Mouse (Mus musculus) brain, adult 2 months (tissue): ENCODE measurements around the gene Rint1.
A peak's percentile ranks its signal among the peaks of the same experiment; 100 is the strongest.

Experiments
- DNase-seq: peaks from one replicate; pipeline ENCODE4 v3.0.0; 2011; ENCODE audit warnings: low read depth, low spot score

The Rint1 gene

DNA sequence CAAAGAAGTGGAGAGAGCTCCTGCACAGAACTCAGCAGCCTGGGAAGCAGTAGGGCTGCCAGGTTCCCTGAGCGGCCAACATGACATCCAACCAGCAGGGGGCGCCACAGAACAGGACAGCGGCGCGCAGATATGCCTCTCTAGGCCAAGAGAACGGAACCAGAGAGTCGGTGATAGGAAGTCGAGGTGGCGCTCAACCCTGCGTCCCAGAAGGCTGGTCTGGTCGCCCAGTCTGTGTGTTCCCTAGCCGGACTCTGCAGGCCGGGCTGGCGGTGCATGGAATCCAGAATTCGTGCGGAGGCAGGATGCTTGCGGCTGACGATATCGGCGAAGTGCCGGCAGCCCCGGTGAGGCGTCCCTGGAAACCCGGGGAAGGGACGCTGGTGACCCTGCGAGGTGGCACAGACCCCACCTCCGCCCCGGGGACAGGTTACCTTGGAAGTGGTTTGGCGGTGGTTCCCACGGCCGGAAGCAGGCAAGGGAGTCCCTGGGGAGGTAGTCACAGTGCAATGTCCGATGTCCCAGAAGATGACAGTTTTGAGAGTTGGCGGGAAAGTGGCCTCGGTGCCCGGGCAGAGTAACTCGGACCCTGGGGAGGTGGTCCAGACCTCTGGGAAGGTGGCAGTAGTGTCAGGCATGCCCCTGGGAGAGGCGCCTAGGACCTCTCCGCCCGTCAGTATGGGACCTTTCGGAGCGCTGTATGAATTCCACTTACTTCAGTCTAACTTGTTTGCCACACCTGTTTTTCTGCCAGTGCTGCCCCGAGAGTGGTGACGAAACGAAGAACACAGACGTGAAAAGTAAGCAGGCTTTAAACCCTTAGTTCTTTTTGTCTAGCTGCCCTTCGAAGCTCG, at the start of gene Rint1:
Rint1 (plus strand) TSS at position 176 of the 854 bp plus-strand sequence.
- peak; percentile 97 for DNase-seq

GRCm38 (mm10) chr5:23743261-23743660, 44.2 kb upstream of the Rint1 start:
- no peak for DNase-seq

GRCm38 (mm10) chr5:23749882-23750281, 37.6 kb upstream of the Rint1 start:
- peak; percentile 12 for DNase-seq

DNA sequence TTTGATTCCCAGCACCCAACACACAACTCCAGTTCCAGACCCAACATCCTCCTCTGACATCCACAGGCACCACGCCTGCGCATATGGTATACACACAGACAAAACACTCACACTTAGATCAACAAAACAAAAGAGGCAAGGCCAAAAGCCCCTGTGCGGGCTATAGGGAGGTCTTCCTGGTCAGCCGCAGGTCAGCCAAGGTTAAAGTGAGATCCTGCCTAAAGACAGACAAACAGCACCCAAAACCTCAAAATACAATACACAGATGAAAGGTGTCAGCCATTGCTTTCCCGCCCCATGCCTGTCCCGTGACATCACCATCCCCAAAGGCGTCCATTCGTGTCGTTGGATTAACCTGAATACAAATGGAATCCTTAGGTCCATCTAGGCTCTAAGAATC, 31.9 kb upstream of the Rint1 start:
- DNase-seq, result no peak

- no peak for DNase-seq
These were observed 31.1 kb upstream of the Rint1 start for GRCm38 (mm10) chr5:23756368-23756767.

DNA sequence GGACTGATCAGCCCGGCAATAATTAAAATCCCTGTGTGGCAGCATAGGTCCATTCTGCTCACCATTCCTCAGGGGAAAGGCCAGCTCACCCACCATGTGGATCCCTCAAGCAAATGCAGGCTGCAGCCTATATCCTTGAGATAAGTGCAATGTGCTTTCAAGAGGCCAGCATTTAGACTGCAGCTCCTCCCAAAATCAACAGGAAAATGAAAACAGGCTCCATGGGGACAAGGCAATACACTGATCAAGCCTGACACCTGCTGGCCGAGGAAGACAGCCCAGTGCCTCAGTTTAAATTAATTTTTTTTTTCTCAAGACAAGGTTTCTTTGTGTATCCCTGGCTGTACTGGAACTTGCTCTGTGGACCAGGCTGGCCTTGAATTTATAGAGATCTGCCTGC, 28.9 kb upstream of the Rint1 start:
- DNase-seq, result peak; percentile 71

GRCm38 (mm10) chr5:23762531-23762930, 25.0 kb upstream of the Rint1 start:
- peak; percentile 52 for DNase-seq

- DNase-seq, result peak; percentile 81
These were observed 23.0 kb upstream of the Rint1 start for GRCm38 (mm10) chr5:23764557-23764956.

DNA sequence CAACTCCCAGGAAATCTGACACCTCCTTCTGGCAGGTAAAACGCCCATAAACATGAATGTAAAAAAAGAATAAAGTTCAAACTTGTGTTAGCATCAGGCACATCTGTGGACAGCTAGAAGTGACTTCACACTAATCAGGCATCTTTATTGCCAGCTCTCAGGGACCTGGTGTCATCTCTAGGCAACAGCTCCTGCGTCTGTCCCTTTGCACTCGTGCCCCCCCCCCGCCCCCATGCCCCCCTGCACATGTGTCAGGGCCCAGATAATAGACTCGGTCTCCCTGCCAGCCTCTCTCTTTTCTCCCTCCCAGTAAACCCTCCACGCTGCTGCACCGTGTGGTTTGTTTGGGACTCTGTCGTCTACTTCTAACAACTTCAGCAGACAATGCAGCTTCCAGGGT, 16.4 kb upstream of the Rint1 start:
- DNase-seq, result no peak

GRCm38 (mm10) chr5:23774186-23774585, 13.3 kb upstream of the Rint1 start:
- no peak for DNase-seq

DNA sequence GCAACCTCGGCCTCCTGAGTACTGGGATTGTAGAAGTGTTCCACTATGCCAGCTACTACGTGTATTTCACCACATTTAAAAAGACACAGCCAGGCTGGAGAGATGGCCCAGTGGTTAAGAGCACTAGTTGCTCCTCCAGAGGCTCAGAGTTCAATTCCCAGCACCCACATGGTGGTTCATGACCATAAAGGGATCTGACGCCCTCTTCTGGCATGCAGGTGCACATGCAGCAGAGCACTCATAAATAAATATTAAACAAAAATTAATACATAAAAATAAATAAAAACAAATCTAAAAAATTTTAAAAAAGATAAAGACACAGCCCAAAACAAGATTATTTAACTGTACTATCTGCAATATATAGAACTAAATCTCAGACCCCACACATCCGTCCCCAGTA, 7.0 kb upstream of the Rint1 start:
- DNase-seq, result no peak

GRCm38 (mm10) chr5:23781172-23781571, 6.3 kb upstream of the Rint1 start:
- DNase-seq, result no peak

GRCm38 (mm10) chr5:23782051-23782810, 5.3 kb upstream of the Rint1 start:
- DNase-seq, result no peak

GRCm38 (mm10) chr5:23782931-23783877, 4.3 kb upstream of the Rint1 start, which contains the start of gene Pus7:
Gene Pus7 (minus strand): TSS chr5:23783711.
- peak; percentile 93 for DNase-seq

- DNase-seq, result no peak
These were observed 899 bp downstream of the Rint1 start for GRCm38 (mm10) chr5:23788390-23788830.

GRCm38 (mm10) chr5:23789078-23789612, 1.6 kb downstream of the Rint1 start:
- no peak for DNase-seq

- peak; percentile 41 for DNase-seq
These were observed 5.2 kb downstream of the Rint1 start for GRCm38 (mm10) chr5:23792726-23793125.

DNA sequence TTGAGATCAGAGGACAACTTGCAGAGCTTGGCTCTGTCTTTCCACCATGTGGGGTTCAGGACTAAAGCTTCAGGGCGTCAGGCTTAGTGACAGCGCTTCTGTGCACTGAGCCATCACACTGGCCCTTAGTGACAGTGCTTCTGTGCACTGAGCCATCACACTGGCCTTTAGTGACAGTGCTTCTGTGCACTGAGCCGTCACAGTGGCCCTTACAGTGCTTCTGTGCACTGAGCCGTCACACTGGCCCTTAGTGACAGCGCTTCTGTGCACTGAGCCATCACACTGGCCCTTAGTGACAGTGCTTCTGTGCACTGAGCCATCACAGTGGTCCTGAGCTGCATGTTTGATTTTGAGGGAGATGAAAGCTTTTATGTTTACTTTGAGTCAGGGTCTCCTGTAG, 27.3 kb downstream of the Rint1 start:
- DNase-seq, result no peak

GRCm38 (mm10) chr5:23816681-23817080, 29.2 kb downstream of the Rint1 start:
- peak; percentile 58 for DNase-seq

DNA sequence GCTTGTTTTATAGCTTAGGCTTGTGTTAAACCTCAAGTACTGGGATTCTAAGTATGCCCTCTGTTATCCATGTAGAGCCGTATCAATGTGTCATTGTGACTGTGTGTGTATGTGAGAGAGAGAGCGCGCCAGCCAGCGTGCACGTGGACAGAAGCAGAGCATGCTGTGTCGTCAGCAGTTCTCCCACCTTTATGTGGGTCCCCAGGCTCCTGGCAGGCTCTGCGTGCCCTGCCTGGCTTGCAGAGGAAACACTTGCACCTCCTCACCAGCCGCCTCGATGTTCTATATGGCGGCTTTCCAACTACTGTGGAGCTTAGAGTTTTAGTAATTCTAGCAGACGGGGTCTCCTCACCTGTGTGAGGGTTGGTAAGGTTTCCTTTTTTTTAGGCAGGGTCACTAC, 34.8 kb downstream of the Rint1 start:
- peak; percentile 54 for DNase-seq

GRCm38 (mm10) chr5:23824171-23824733, 36.7 kb downstream of the Rint1 start:
- no peak for DNase-seq
